Mouse (Mus musculus) midbrain, embryonic 13.5 days (tissue): Measurements from ENCODE around the gene Ano10. TPM values are rescaled to one million over a fixed set of nuclear protein-coding genes. Genes with fewer than 3 reads are reported as not detected.
"Not testable (repeated sequence)": the region's sequence is repeated elsewhere in the genome, so short reads cannot be mapped to it uniquely, and the experiment has no call there.

Experiments
- ATAC-seq: fragments of 200-750 bp; cut with Nextera tagmentation; 2 replicates; pipeline ENCODE4 v1.8.0; 2017; ENCODE audit warnings: mild to moderate bottlenecking, moderate TSS enrichment, moderate library complexity
- H3K27ac ChIP-seq: fragments of 300-500 bp; sonication (generic); 2 replicates; pipeline ENCODE4 v1.5.1; 2015; ENCODE audit warnings: inconsistent platforms, mild to moderate bottlenecking, moderate library complexity
- H3K27me3 ChIP-seq: fragments of 300-500 bp; sonication (generic); 2 replicates; pipeline ENCODE4 v1.6.1; 2015; ENCODE audit warnings: mild to moderate bottlenecking, inconsistent platforms
- H3K36me3 ChIP-seq: fragments of 300-500 bp; sonication (generic); 2 replicates; pipeline ENCODE4 v1.6.1; 2015; ENCODE audit warnings: mild to moderate bottlenecking, inconsistent platforms
- H3K4me1 ChIP-seq: fragments of 300-500 bp; sonication (generic); replicated peaks from 2 replicates; pipeline ENCODE4 v1.6.1; 2015; ENCODE audit warnings: inconsistent platforms
- H3K4me2 ChIP-seq: fragments of 300-500 bp; sonication (generic); replicated peaks from 2 replicates; pipeline ENCODE4 v1.6.1; 2015; ENCODE audit warnings: moderate library complexity, mild to moderate bottlenecking, inconsistent platforms
- H3K4me3 ChIP-seq: fragments of 300-500 bp; sonication (generic); replicated peaks from 2 replicates; pipeline ENCODE4 v1.5.1; 2015; ENCODE audit warnings: mild to moderate bottlenecking, inconsistent platforms
- H3K9ac ChIP-seq: fragments of 300-500 bp; sonication (generic); replicated peaks from 2 replicates; pipeline ENCODE4 v1.6.1; 2015; ENCODE audit warnings: mild to moderate bottlenecking, inconsistent platforms
- H3K9me3 ChIP-seq: fragments of 300-500 bp; sonication (generic); 2 replicates; pipeline ENCODE4 v1.6.1; 2016; ENCODE audit warnings: mild to moderate bottlenecking, inconsistent platforms
- WGBS: fragments of 180-500 bp; shearing (Covaris S2); methylation state at CpG from one replicate; pipeline ENCODE4 v1.1.7; 2015; 5-methylcytosine and 5-hydroxymethylcytosine counted together
- polyA plus RNA-seq: library from polyadenylated mRNA; unstranded; fragments of >200 nt; fragmentation: Nextera tagmentation; extraction: Ambion mirVana; gene quantifications from 2 replicates; pipeline ENCODE4 v1.2.1, GENCODE M21; 2015

Ano10 gene
- polyA plus RNA-seq, 1 experiment from 2014 or later = 44.6 TPM

- not testable (repeated sequence) for H3K27me3 ChIP-seq, H3K9me3 ChIP-seq, ATAC-seq, H3K36me3 ChIP-seq, H3K4me2 ChIP-seq, H3K4me1 ChIP-seq, H3K27ac ChIP-seq, H3K4me3 ChIP-seq, H3K9ac ChIP-seq
- 86% methylated on average over 1 of the region's 1 CpGs for WGBS
These were observed 18.9 kb upstream of the Ano10 start for GRCm38 (mm10) chr9:122313128-122313527.

DNA sequence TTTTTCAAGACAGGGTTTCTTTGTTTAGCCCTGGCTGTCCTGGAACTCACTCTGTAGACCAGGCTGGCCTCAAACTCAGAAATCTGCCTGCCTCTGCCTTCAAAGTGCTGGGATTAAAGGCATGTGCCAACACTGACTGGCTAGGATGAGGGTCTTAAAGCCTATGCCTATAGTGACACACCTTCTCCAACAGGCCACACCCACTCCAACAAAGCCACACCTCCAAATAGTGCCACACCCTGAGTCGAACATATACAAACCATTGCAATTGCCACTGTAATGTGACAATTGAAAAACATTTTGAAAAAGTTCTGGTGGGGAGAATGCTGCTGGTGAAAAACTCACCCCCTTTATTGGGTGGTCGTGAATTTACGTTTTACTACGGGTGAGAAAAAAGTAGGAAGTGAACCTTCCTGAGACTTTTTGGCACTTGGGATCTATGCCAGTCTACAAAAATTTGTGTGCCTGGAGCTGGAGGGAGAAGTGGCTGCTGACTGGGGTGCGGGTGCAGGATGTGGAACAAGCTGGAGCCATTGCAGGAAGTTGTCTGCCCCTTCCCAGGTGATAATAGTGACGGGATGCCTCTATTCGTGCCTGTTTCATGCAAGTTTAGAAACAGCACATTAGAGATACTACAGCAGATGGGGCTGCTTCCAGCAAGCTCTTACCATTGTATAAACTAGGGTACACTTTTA, 18.2 kb upstream of the Ano10 start:
- Histone ChIP-seq H3K36me3 (no peaks in the 10 kb centered on the region), H3K4me3 (no peak overlapping the region), H3K4me1 (0 out of 2 replicates have a peak, but pooled peaks cover 2% of the 10 kb centered on the region), H3K27me3 (no peaks in the 10 kb centered on the region; the same call in 1 of the 2 replicates), H3K27ac (no peak overlapping the region), H3K4me2 (no peak overlapping the region), H3K9me3 (no peaks in the 10 kb centered on the region), H3K9ac (no peak overlapping the region)
- ATAC-seq = no peak
- 89% methylated on average over 7 of the region's 7 CpGs for WGBS

DNA sequence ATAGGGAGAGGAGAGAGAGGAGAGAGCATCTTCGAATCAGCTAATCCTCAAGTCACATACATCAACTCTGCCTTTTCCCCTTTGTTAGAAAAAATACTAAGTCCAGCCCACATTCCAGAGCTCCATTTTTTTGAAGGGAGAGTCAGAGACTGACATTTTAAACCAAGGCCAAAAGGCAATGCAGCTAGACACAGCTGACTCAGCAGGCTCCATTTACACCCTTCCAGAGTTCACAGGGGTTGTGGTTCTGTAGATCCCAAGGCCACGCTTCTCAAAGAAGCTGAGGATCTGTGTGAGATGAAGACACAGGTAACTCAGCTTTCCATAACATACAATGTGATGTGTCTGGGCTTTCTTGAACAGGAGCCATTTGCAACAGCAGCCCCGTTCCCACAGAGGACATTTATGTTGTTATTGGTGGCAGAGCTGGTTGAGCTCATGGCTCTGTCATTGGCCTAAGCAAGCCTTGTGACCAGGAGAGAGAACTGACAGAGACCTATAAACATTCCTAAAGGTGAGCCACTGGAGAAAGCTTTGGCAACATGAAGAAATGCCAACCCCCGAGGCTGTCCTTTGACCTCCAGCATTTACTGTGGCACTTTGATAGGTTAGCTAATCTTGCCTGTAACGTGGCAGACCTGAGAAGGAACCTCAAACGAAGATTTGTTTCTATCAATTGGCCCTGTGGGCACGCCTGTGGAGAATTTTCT, 17.0 kb upstream of the Ano10 start:
- Histone ChIP-seq H3K9me3 (no peaks in the 10 kb centered on the region), H3K9ac (no peak overlapping the region), H3K4me3 (peak overlapping the region; percentile 42), H3K27me3 (no peaks in the 10 kb centered on the region; the same call in 1 of the 2 replicates), H3K27ac (no peak overlapping the region), H3K36me3 (no peaks in the 10 kb centered on the region), H3K4me2 (peak overlapping the region; percentile 59), H3K4me1 (0 out of 2 replicates have a peak, but pooled peaks cover 2% of the 10 kb centered on the region)
- 81% methylated on average over 7 of the region's 7 CpGs for WGBS
- ATAC-seq = peak; percentile 43

DNA sequence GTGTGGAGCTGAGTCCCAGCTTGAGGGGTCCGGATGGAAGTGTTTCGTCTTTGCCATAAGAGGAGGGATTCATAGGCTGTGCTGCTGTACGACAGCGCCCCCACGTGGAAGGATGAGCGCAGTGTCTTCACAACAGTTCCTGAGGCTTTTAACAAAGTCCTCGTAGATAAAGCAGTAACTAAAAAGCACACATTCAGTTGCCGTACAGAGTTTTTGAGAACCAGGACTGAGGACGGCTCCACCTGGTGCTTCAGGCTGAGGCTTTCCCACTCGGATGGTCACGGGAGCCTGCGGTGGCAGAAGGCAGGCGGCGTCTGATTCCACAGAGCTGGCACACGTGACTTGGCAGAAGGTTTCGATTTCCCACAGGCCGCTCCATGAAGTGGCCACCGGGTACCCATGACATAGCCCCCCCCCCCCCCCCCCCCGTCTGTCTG, 16.4 kb upstream of the Ano10 start:
- Histone ChIP-seq H3K4me3 (peak overlapping the region; percentile 42), H3K4me1 (0 out of 2 replicates have a peak, but pooled peaks cover 2% of the 10 kb centered on the region), H3K27me3 (no peaks in the 10 kb centered on the region; the same call in 1 of the 2 replicates), H3K36me3 (no peaks in the 10 kb centered on the region), H3K4me2 (peak overlapping the region; percentile 59), H3K9me3 (no peaks in the 10 kb centered on the region), H3K9ac (peak overlapping the region; percentile 64), H3K27ac (no peak overlapping the region)
- WGBS = 8% methylated on average over 18 of the region's 19 CpGs
- peak; percentile 89 for ATAC-seq

GRCm38 (mm10) chr9:122309013-122309980, 15.1 kb upstream of the Ano10 start:
- no peak overlapping the region for H3K27ac ChIP-seq
- H3K4me1 ChIP-seq = 0 out of 2 replicates have a peak, but pooled peaks cover 2% of the 10 kb centered on the region
- H3K4me3 ChIP-seq = no peak overlapping the region
- 74% methylated on average over 14 of the region's 14 CpGs for WGBS
- H3K27me3 ChIP-seq = no peaks in the 10 kb centered on the region; the same call in 1 of the 2 replicates
- no peak overlapping the region for H3K9ac ChIP-seq
- H3K9me3 ChIP-seq = no peaks in the 10 kb centered on the region
- H3K36me3 ChIP-seq = no peaks in the 10 kb centered on the region
- no peak for ATAC-seq
- H3K4me2 ChIP-seq = no peak overlapping the region

DNA sequence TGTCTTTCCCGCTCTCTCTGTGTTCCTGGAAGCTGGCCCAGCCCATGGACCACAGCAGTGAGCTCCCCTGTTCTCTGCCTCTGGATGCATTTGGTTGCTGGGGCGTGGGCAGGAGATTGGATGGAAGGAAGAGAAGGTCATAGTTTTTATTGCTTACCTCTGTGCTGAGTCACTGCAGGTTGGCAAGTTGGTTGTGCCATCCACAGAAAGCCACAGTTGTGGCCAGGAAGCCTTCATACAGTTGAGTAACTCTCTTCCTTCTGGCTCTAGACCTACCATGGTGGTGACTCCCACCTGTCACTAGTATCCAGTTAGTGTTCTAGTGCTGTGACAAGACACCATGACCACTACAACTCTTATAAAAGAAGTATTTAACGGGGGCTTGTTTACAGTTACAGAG, 11.1 kb upstream of the Ano10 start:
- 78% methylated on average over 3 of the region's 3 CpGs for WGBS
- H3K4me2 ChIP-seq = no peak overlapping the region
- no peaks in the 10 kb centered on the region; the same call in 1 of the 2 replicates for H3K27me3 ChIP-seq
- no peaks in the 10 kb centered on the region for H3K36me3 ChIP-seq
- no peaks in the 10 kb centered on the region for H3K9me3 ChIP-seq
- no peaks in the 10 kb centered on the region for H3K4me1 ChIP-seq
- no peak overlapping the region for H3K27ac ChIP-seq
- H3K9ac ChIP-seq = no peak overlapping the region
- H3K4me3 ChIP-seq = no peak overlapping the region
- ATAC-seq = no peak

DNA sequence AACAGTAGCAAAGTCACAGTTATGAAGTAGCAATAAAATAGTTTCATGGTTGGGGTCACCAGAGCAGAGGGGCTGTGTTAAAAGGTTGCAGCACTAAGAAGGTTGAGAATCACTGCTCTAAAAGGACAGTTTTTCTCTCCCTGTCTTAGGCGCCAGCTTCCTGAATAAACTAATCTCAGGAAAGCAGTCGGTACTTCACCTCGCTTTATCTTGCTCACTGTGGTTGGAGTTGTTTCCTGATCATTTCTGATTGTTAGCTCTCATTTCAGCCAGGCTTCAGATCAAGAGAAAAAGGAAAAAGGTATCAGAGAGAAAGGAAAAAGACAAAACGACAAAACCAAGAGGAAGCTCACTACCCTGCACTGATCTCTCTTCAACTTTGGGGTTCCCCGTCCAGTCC, 1.9 kb upstream of the Ano10 start:
- Histone ChIP-seq H3K4me2 (no peak overlapping the region), H3K4me1 (peaks cover 21% of the 10 kb centered on the region), H3K4me3 (no peak overlapping the region), H3K9ac (no peak overlapping the region), H3K36me3 (no peaks in the 10 kb centered on the region), H3K9me3 (no peaks in the 10 kb centered on the region), H3K27ac (no peak overlapping the region), H3K27me3 (no peaks in the 10 kb centered on the region)
- no peak for ATAC-seq
- WGBS = 96% methylated on average over 5 of the region's 5 CpGs

DNA sequence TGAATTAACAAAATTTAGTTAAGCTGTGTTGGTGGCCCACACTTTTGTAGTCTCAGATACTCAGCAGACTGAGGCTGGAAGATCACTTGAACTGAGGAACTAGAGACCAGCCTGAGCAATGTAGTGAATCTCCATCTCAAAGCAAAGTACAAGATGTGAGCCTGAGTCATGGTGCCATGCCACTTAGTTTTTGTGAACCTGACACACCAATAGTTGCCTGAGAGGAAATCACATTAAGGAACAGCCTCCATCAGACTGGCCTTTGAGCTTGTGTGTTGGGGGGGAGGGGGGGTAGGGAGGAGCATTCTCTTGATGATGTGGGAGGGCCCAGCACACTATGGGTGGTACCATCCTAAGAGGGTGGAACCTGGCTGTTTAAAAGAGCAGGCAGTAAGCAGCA, 1.2 kb upstream of the Ano10 start:
- Histone ChIP-seq H3K4me1 (peaks cover 21% of the 10 kb centered on the region), H3K36me3 (no peaks in the 10 kb centered on the region), H3K27ac (no peak overlapping the region), H3K4me3 (no peak overlapping the region), H3K9ac (no peak overlapping the region), H3K9me3 (no peaks in the 10 kb centered on the region), H3K4me2 (no peak overlapping the region), H3K27me3 (no peaks in the 10 kb centered on the region)
- no peak for ATAC-seq

GRCm38 (mm10) chr9:122293865-122294241, 370 bp downstream of the Ano10 start:
- 0% methylated on average over 23 of the region's 23 CpGs for WGBS
- ATAC-seq = peak; percentile 85
- no peaks in the 10 kb centered on the region for H3K36me3 ChIP-seq
- peak overlapping the region; percentile 83 for H3K9ac ChIP-seq
- peak overlapping the region; percentile 81 for H3K4me3 ChIP-seq
- peak overlapping the region; percentile 86 for H3K27ac ChIP-seq
- H3K9me3 ChIP-seq = no peaks in the 10 kb centered on the region
- peaks cover 21% of the 10 kb centered on the region for H3K4me1 ChIP-seq
- peak overlapping the region; percentile 65 for H3K4me2 ChIP-seq
- H3K27me3 ChIP-seq = no peaks in the 10 kb centered on the region

GRCm38 (mm10) chr9:122290192-122290591, 4.0 kb downstream of the Ano10 start:
- no peak for ATAC-seq
- Histone ChIP-seq H3K4me2 (no peak overlapping the region), H3K4me3 (no peak overlapping the region), H3K36me3 (no peaks in the 10 kb centered on the region), H3K4me1 (peaks cover 40% of the 10 kb centered on the region), H3K9ac (no peak overlapping the region), H3K9me3 (no peaks in the 10 kb centered on the region), H3K27me3 (no peaks in the 10 kb centered on the region), H3K27ac (no peak overlapping the region)
- 94% methylated on average over 2 of the region's 2 CpGs for WGBS

DNA sequence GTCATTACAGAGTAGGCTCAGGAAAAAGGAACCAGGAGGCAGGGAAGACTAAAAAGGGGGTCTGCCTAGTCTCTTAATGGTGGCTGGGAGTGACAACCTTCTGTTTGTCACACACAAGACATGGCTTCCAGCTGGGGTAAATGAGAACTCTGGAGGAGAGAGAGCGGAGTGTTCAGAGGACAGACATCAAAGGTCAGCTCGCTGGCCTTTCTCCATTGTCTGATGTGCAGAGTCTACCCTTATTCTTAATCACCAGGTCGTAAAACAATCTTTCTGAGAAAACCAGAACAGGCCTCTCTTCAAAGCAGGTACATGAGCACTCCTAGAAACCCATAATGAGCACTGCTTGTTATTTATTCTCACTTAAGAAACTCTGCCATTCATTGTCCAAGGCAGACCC, 5.8 kb downstream of the Ano10 start:
- ATAC-seq = no peak
- Histone ChIP-seq H3K9ac (no peak overlapping the region), H3K4me1 (peaks cover 44% of the 10 kb centered on the region), H3K27ac (no peak overlapping the region), H3K9me3 (no peaks in the 10 kb centered on the region), H3K4me3 (no peak overlapping the region), H3K27me3 (no peaks in the 10 kb centered on the region), H3K4me2 (no peak overlapping the region), H3K36me3 (no peaks in the 10 kb centered on the region)
- WGBS = 19% methylated on average over 3 of the region's 3 CpGs

DNA sequence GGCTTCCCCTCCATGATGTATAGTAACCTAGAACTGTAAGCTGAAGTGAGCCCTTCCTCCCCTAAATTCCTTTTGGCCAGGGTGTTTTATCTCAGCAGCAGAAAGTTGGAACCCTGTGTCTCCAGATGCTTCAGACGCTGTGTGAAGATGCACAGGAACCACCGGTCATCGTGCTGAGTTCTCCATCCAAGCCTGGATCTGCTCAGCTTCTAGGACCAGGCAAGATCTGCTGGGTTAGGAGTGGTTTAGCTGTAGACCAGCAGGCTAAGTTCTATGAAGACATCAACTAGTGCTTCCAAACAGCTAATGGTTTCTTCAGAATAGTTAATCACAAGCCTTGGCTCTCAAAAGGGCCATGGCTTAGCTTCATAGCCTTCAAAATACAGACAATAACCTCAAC, 6.7 kb downstream of the Ano10 start:
- Histone ChIP-seq H3K4me3 (no peak overlapping the region), H3K4me2 (no peak overlapping the region), H3K9ac (no peak overlapping the region), H3K36me3 (no peaks in the 10 kb centered on the region), H3K9me3 (no peaks in the 10 kb centered on the region), H3K27ac (no peak overlapping the region), H3K27me3 (no peaks in the 10 kb centered on the region), H3K4me1 (peaks cover 38% of the 10 kb centered on the region)
- WGBS = 91% methylated on average over 3 of the region's 3 CpGs
- ATAC-seq = no peak
